Mouse (Mus musculus): ENCODE measurements at regions not wholly inside any gene's neighbourhood (a gene's known extent, or its start where the extent isn't known, plus 50 kb on each side); places are given as distances from the start of the nearest gene placed in this dataset.
A peak's percentile ranks its signal among the peaks of the same experiment; 100 is the strongest.

GRCm38 (mm10) chr16:91156506-91156905, 61.6 kb upstream of the 4932438H23Rik start:
- no peak for ATAC-seq (ENCODE audit: low TSS enrichment)

- ATAC-seq (ENCODE audit: low TSS enrichment): no peak
These were observed 64.6 kb upstream of the Olig2 start for GRCm38 (mm10) chr16:91160679-91161078.

- no peak for ATAC-seq (ENCODE audit: low TSS enrichment)
These were observed 63.6 kb upstream of the Olig2 start for GRCm38 (mm10) chr16:91161616-91162015.

- no peak for ATAC-seq (ENCODE audit: low TSS enrichment)
These were observed 62.9 kb upstream of the Olig2 start for GRCm38 (mm10) chr16:91162381-91162780.

- no peak for ATAC-seq (ENCODE audit: low TSS enrichment)
These were observed 59.4 kb upstream of the Olig2 start for GRCm38 (mm10) chr16:91165906-91166305.

- ATAC-seq (ENCODE audit: low TSS enrichment): peak; percentile 99
These were observed 58.4 kb upstream of the Olig2 start for GRCm38 (mm10) chr16:91166866-91167265.

- ATAC-seq (ENCODE audit: low TSS enrichment): no peak
These were observed 56.9 kb upstream of the Olig2 start for GRCm38 (mm10) chr16:91168398-91168797.

GRCm38 (mm10) chr16:91169829-91170228, 55.4 kb upstream of the Olig2 start:
- no peak for ATAC-seq (ENCODE audit: low TSS enrichment)

GRCm38 (mm10) chr16:91171911-91172440, 53.3 kb upstream of the Olig2 start:
- ATAC-seq (ENCODE audit: low TSS enrichment): no peak

- ATAC-seq (ENCODE audit: low TSS enrichment): no peak
These were observed 52.7 kb upstream of the Olig2 start for GRCm38 (mm10) chr16:91172510-91172909.

GRCm38 (mm10) chr16:91173241-91173640, 52.0 kb upstream of the Olig2 start:
- ATAC-seq (ENCODE audit: low TSS enrichment): no peak

- no peak for ATAC-seq (ENCODE audit: low TSS enrichment)
These were observed 51.4 kb upstream of the Olig2 start for GRCm38 (mm10) chr16:91173870-91174278.

- ATAC-seq (ENCODE audit: low TSS enrichment): no peak
These were observed 50.9 kb upstream of the Olig2 start for GRCm38 (mm10) chr16:91174401-91174800.
